Mouse (Mus musculus) CD4-positive, CD25-positive, alpha-beta regulatory T cell, adult 2 months (primary cell): ENCODE data around the gene Gcm1.
A peak's percentile ranks its signal among the peaks of the same experiment; 100 is the strongest.
"Not testable (repeated sequence)": the region's sequence is repeated elsewhere in the genome, so short reads cannot be mapped to it uniquely, and the experiment has no call there.

Source experiments
- DNase-seq: peaks from one replicate; pipeline ENCODE4 v3.0.0-alpha.2; 2012; ENCODE audit warnings: low read depth, low spot score

Gcm1 gene

GRCm38 (mm10) chr9:78046755-78047154, 5.0 kb upstream of the Gcm1 start:
- DNase-seq: peak; percentile 21

GRCm38 (mm10) chr9:78050452-78050970, 1.2 kb upstream of the Gcm1 start:
- no peak for DNase-seq

- DNase-seq: no peak
These were observed 2.1 kb downstream of the Gcm1 start for GRCm38 (mm10) chr9:78053821-78054220.

GRCm38 (mm10) chr9:78054298-78054697, 2.6 kb downstream of the Gcm1 start:
- no peak for DNase-seq

- DNase-seq: no peak
These were observed 7.9 kb downstream of the Gcm1 start for GRCm38 (mm10) chr9:78059525-78060120.

- no peak for DNase-seq
These were observed 10.7 kb downstream of the Gcm1 start for GRCm38 (mm10) chr9:78062392-78062791.

GRCm38 (mm10) chr9:78064121-78064520, 12.4 kb downstream of the Gcm1 start:
- DNase-seq: no peak

- no peak for DNase-seq
These were observed 18.8 kb downstream of the Gcm1 start for GRCm38 (mm10) chr9:78070496-78070895.

- no peak for DNase-seq
These were observed 19.9 kb downstream of the Gcm1 start for GRCm38 (mm10) chr9:78071626-78072025.

- DNase-seq: not testable (repeated sequence)
These were observed 21.6 kb downstream of the Gcm1 start for GRCm38 (mm10) chr9:78073291-78073690.

GRCm38 (mm10) chr9:78073713-78074340, 22.1 kb downstream of the Gcm1 start:
- peak; percentile 43 for DNase-seq

GRCm38 (mm10) chr9:78075256-78075655, 23.5 kb downstream of the Gcm1 start:
- no peak for DNase-seq

GRCm38 (mm10) chr9:78078240-78078639, 26.5 kb downstream of the Gcm1 start:
- DNase-seq: peak; percentile 9

GRCm38 (mm10) chr9:78081835-78082234, 30.1 kb downstream of the Gcm1 start:
- DNase-seq: no peak

- DNase-seq: no peak
These were observed 32.6 kb downstream of the Gcm1 start for GRCm38 (mm10) chr9:78084341-78084740.

- no peak for DNase-seq
These were observed 34.1 kb downstream of the Gcm1 start for GRCm38 (mm10) chr9:78085722-78086287.

GRCm38 (mm10) chr9:78087751-78088150, 36.0 kb downstream of the Gcm1 start:
- no peak for DNase-seq

GRCm38 (mm10) chr9:78088521-78088920, 36.8 kb downstream of the Gcm1 start:
- no peak for DNase-seq

GRCm38 (mm10) chr9:78088971-78089370, 37.2 kb downstream of the Gcm1 start:
- no peak for DNase-seq

- DNase-seq: no peak
These were observed 38.2 kb downstream of the Gcm1 start for GRCm38 (mm10) chr9:78089906-78090305.

GRCm38 (mm10) chr9:78090596-78090995, 38.9 kb downstream of the Gcm1 start:
- DNase-seq: no peak

GRCm38 (mm10) chr9:78095686-78096085, 44.0 kb downstream of the Gcm1 start:
- DNase-seq: no peak

GRCm38 (mm10) chr9:78096376-78096775, 44.7 kb downstream of the Gcm1 start:
- DNase-seq: peak; percentile 52
